Mouse (Mus musculus): ENCODE measurements around the gene Cplane1. TPM values are rescaled to one million over a fixed set of nuclear protein-coding genes. Genes with fewer than 3 reads are reported as not detected.
"Not testable (repeated sequence)": the region's sequence is repeated elsewhere in the genome, so short reads cannot be mapped to it uniquely, and the experiment has no call there.

Gene Cplane1
- total and polyA plus RNA-seq, 3 experiments = 2.9 to 6.3 TPM; not detected in 1

DNA sequence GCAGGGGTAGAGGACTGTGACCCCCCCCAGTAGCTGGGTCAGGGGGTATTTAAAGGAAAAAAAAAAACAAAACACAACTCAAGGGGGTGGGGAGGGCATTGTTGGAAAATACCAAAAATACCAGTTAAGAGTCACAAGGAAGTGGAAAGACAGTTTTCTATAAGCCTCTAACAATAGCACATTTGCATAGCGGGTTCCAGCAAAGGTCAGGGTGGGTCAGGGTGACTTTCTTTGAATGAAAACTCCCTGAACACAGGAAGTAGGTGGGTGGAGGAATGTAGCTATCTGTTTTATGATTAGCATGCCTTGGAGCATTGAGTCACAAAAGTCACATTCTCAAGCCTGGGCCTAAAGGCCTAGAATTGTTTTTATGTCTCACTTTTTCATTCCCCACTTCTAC is 65.3 kb downstream of the Cplane1 start:
- H3K79me2 ChIP-seq (ENCODE audit: control insufficient read depth, insufficient read depth, low read length, poor library complexity); H3K4me1 ChIP-seq (ENCODE audit: control insufficient read depth in 1 of 2, insufficient read depth in 2 of 2, low read length in 2 of 2); DNase-seq (ENCODE audit: low read depth, low spot score): not testable (repeated sequence)

GRCm38 (mm10) chr15:8265946-8266345 is 97.0 kb downstream of the Cplane1 start:
- DNase-seq (ENCODE audit: low read depth, low spot score) = no peak
- Histone ChIP-seq H3K36me3 (ENCODE audit: control insufficient read depth in 1 of 2, insufficient read depth in 2 of 2, low read length in 2 of 2) (no peaks in the 10 kb centered on the region), H3K27me3 (ENCODE audit: control insufficient read depth in 1 of 2, insufficient read depth in 2 of 2, low read length in 2 of 2) (no peaks in the 10 kb centered on the region), H3K9ac (ENCODE audit: control insufficient read depth, low read depth, low read length, poor library complexity, severe bottlenecking) (no peak overlapping the region), H3K9me3 (replicated peaks; ENCODE audit: insufficient read depth, low read length) (no peaks in the 10 kb centered on the region), H3K4me3 (ENCODE audit: control insufficient read depth in 1 of 2, insufficient read depth in 1 of 2, low read depth in 2 of 2, low read length in 2 of 2) (no peak overlapping the region), H3K79me2 (ENCODE audit: control insufficient read depth, insufficient read depth, low read length, poor library complexity) (no peaks in the 10 kb centered on the region), H3K27ac (ENCODE audit: control insufficient read depth, low read depth, low read length) (no peak overlapping the region), H3K4me1 (ENCODE audit: control insufficient read depth in 1 of 2, insufficient read depth in 2 of 2, low read length in 2 of 2) (no peaks in the 10 kb centered on the region)
- TF ChIP-seq JUND (IDR thresholded peaks at IDR 0.05; ENCODE audit: low read depth, low read length) (no peak), MAZ (IDR thresholded peaks at IDR 0.05; ENCODE audit: low read depth, low read length) (no peak), SMC3 (IDR thresholded peaks at IDR 0.05; ENCODE audit: low read depth, low read length) (no peak), MYB (IDR thresholded peaks at IDR 0.05; ENCODE audit: low read depth, low read length) (no peak), EP300 (IDR thresholded peaks at IDR 0.05; ENCODE audit: low read depth in 1 of 2, low read length in 2 of 2) (no peak), MYC (IDR thresholded peaks at IDR 0.05; ENCODE audit: low read depth, low read length) (no peak), ZNF384 (IDR thresholded peaks at IDR 0.05; ENCODE audit: low read depth, low read length) (no peak), BHLHE40 (IDR thresholded peaks at IDR 0.05; ENCODE audit: borderline replicate concordance, low read depth, low read length) (no peak), MAFK (IDR thresholded peaks at IDR 0.05; ENCODE audit: borderline replicate concordance, low read depth, low read length) (no peak), POLR2A (IDR thresholded peaks at IDR 0.05; ENCODE audit: control insufficient read depth in 1 of 2, insufficient read depth in 1 of 2, low read depth in 1 of 2, low read length in 2 of 2, poor library complexity in 1 of 2) (no peak)

More for the DNA sequence above, 65.3 kb downstream of the Cplane1 start:
- H3K27me3 ChIP-seq (ENCODE audit: control insufficient read depth in 1 of 2, insufficient read depth in 2 of 2, low read length in 2 of 2); H3K9me3 ChIP-seq (replicated peaks; ENCODE audit: insufficient read depth, low read length); H3K36me3 ChIP-seq (ENCODE audit: control insufficient read depth in 1 of 2, insufficient read depth in 2 of 2, low read length in 2 of 2); H3K27ac ChIP-seq (ENCODE audit: control insufficient read depth, low read depth, low read length); H3K4me3 ChIP-seq (ENCODE audit: control insufficient read depth in 1 of 2, insufficient read depth in 1 of 2, low read depth in 2 of 2, low read length in 2 of 2); H3K9ac ChIP-seq (ENCODE audit: control insufficient read depth, low read depth, low read length, poor library complexity, severe bottlenecking): not testable (repeated sequence)

- Histone ChIP-seq H3K27ac (ENCODE audit: control insufficient read depth, low read depth, low read length) (no peak overlapping the region), H3K9me3 (replicated peaks; ENCODE audit: insufficient read depth, low read length) (no peaks in the 10 kb centered on the region), H3K9ac (ENCODE audit: control insufficient read depth, low read depth, low read length, poor library complexity, severe bottlenecking) (no peak overlapping the region), H3K4me1 (ENCODE audit: control insufficient read depth in 1 of 2, insufficient read depth in 2 of 2, low read length in 2 of 2) (no peaks in the 10 kb centered on the region), H3K27me3 (ENCODE audit: control insufficient read depth in 1 of 2, insufficient read depth in 2 of 2, low read length in 2 of 2) (no peaks in the 10 kb centered on the region), H3K4me3 (ENCODE audit: control insufficient read depth in 1 of 2, insufficient read depth in 1 of 2, low read depth in 2 of 2, low read length in 2 of 2) (no peak overlapping the region), H3K36me3 (ENCODE audit: control insufficient read depth in 1 of 2, insufficient read depth in 2 of 2, low read length in 2 of 2) (no peaks in the 10 kb centered on the region), H3K79me2 (ENCODE audit: control insufficient read depth, insufficient read depth, low read length, poor library complexity) (no peaks in the 10 kb centered on the region)
- DNase-seq (ENCODE audit: low read depth, low spot score) = no peak
- TF ChIP-seq MAZ (IDR thresholded peaks at IDR 0.05; ENCODE audit: low read depth, low read length) = no peak
- TF ChIP-seq TAL1 (IDR thresholded peaks at IDR 0.05; ENCODE audit: low read length) = no peak
- no peak for TF ChIP-seq CTCF (IDR thresholded peaks at IDR 0.05 in 2 of 3, conservative IDR thresholded peaks at IDR 0.05 in 1 of 3; ENCODE audit: control insufficient read depth in 1 of 3, insufficient read depth in 1 of 3, low read depth in 2 of 3, low read length in 3 of 3, poor library complexity in 1 of 3, severe bottlenecking in 1 of 3)
- TF ChIP-seq ZKSCAN1 (IDR thresholded peaks at IDR 0.05; ENCODE audit: low read depth, low read length) = no peak
- TF ChIP-seq USF2 (IDR thresholded peaks at IDR 0.05; ENCODE audit: borderline replicate concordance in 1 of 2, insufficient read depth in 1 of 2, low read depth in 1 of 2, low read length in 2 of 2) = no peak
- no peak for TF ChIP-seq SMC3 (IDR thresholded peaks at IDR 0.05; ENCODE audit: low read depth, low read length)
- TF ChIP-seq NELFE (IDR thresholded peaks at IDR 0.05; ENCODE audit: low read depth, low read length) = no peak
Observed at GRCm38 (mm10) chr15:8267211-8267610, 98.3 kb downstream of the Cplane1 start.

Data from MEL (cell line).